Mouse (Mus musculus) cerebellum, postnatal 10 days (tissue): ENCODE data around the gene Stk19.
A peak's percentile ranks its signal among the peaks of the same experiment; 100 is the strongest.
"Not testable (repeated sequence)": the region's sequence is repeated elsewhere in the genome, so short reads cannot be mapped to it uniquely, and the experiment has no call there.

Source experiments
- DNase-seq, 2 experiments: peaks; one replicate each; pipeline ENCODE4 v3.0.0; 2021; ENCODE audit warnings: mixed read lengths in 2 of 2

Stk19 gene

GRCm38 (mm10) chr17:34840736-34841307, 4.1 kb upstream of the Stk19 start:
- no peak for DNase-seq

GRCm38 (mm10) chr17:34838785-34839184, 2.0 kb upstream of the Stk19 start:
- no peak for DNase-seq

GRCm38 (mm10) chr17:34837464-34838324, 949 bp upstream of the Stk19 start:
- DNase-seq, result peak; percentile 44 to 50

- DNase-seq, result no peak
Measured at GRCm38 (mm10) chr17:34836155-34836855, 440 bp downstream of the Stk19 start.

GRCm38 (mm10) chr17:34830776-34831175, 6.0 kb downstream of the Stk19 start:
- DNase-seq, result not testable (repeated sequence)

GRCm38 (mm10) chr17:34814818-34815370, 21.9 kb downstream of the Stk19 start:
- no peak for DNase-seq

GRCm38 (mm10) chr17:34813747-34814146, 23.0 kb downstream of the Stk19 start:
- DNase-seq, result peak; percentile 61 to 69

- DNase-seq, result no peak
Measured at GRCm38 (mm10) chr17:34811275-34811674, 25.5 kb downstream of the Stk19 start.

GRCm38 (mm10) chr17:34810811-34811210, 25.9 kb downstream of the Stk19 start:
- DNase-seq, result not testable (repeated sequence)

GRCm38 (mm10) chr17:34810411-34810810, 26.3 kb downstream of the Stk19 start:
- DNase-seq, result not testable (repeated sequence)

GRCm38 (mm10) chr17:34808599-34809205, 28.0 kb downstream of the Stk19 start:
- peak; percentile 67 to 73 for DNase-seq

GRCm38 (mm10) chr17:34807176-34807575, 29.6 kb downstream of the Stk19 start:
- DNase-seq, result no peak

- peak in 1 of 2 experiments; percentile 25 for DNase-seq
Measured at GRCm38 (mm10) chr17:34804871-34805562, 31.7 kb downstream of the Stk19 start.

GRCm38 (mm10) chr17:34804301-34804700, 32.4 kb downstream of the Stk19 start, which contains the start of gene Cyp21a1:
TSS of gene Cyp21a1 (minus strand) at chr17:34804561.
- not testable (repeated sequence) for DNase-seq

- DNase-seq, result not testable (repeated sequence)
Measured at GRCm38 (mm10) chr17:34803367-34803766, 33.4 kb downstream of the Stk19 start.

GRCm38 (mm10) chr17:34802756-34803155, 34.0 kb downstream of the Stk19 start:
- not testable (repeated sequence) for DNase-seq

- not testable (repeated sequence) for DNase-seq
Measured at GRCm38 (mm10) chr17:34800781-34801305, 35.9 kb downstream of the Stk19 start.

- no peak for DNase-seq
Measured at GRCm38 (mm10) chr17:34799531-34799925, 37.2 kb downstream of the Stk19 start.

GRCm38 (mm10) chr17:34798866-34799530, 37.7 kb downstream of the Stk19 start:
- no peak for DNase-seq

GRCm38 (mm10) chr17:34798071-34798470, 38.7 kb downstream of the Stk19 start:
- DNase-seq, result not testable (repeated sequence)
